Mouse (Mus musculus) forebrain, embryonic 13.5 days (tissue): ENCODE measurements around the gene A730049H05Rik. TPM values are rescaled to one million over a fixed set of nuclear protein-coding genes. Genes with fewer than 3 reads are reported as not detected.

Experiments used
- ATAC-seq: fragments of 200-750 bp; cut with Nextera tagmentation; 2 replicates; pipeline ENCODE4 v1.8.0; 2017
- H3K27ac ChIP-seq: fragments of 300-500 bp; sonication (generic); 2 replicates; pipeline ENCODE4 v1.5.1; 2015; ENCODE audit warnings: inconsistent platforms, mild to moderate bottlenecking, moderate library complexity
- H3K27me3 ChIP-seq: fragments of 300-500 bp; sonication (generic); 2 replicates; pipeline ENCODE4 v1.6.1; 2015; ENCODE audit warnings: mild to moderate bottlenecking, inconsistent platforms
- H3K36me3 ChIP-seq: fragments of 300-500 bp; sonication (generic); 2 replicates; pipeline ENCODE4 v1.6.1; 2015; ENCODE audit warnings: mild to moderate bottlenecking, inconsistent platforms; ENCODE audit not compliant: poor library complexity, severe bottlenecking
- H3K4me1 ChIP-seq: fragments of 300-500 bp; sonication (generic); 2 replicates; pipeline ENCODE4 v1.6.1; 2015; ENCODE audit warnings: inconsistent platforms
- H3K4me2 ChIP-seq: fragments of 300-500 bp; sonication (generic); 2 replicates; pipeline ENCODE4 v1.6.1; 2015; ENCODE audit warnings: inconsistent platforms, mild to moderate bottlenecking, moderate library complexity
- H3K4me3 ChIP-seq: fragments of 300-500 bp; sonication (generic); 2 replicates; pipeline ENCODE4 v1.5.1; 2015; ENCODE audit warnings: mild to moderate bottlenecking, inconsistent platforms
- H3K9ac ChIP-seq: fragments of 300-500 bp; sonication (generic); 2 replicates; pipeline ENCODE4 v1.6.1; 2015; ENCODE audit warnings: mild to moderate bottlenecking, inconsistent platforms
- H3K9me3 ChIP-seq: fragments of 300-500 bp; sonication (generic); replicated peaks from 2 replicates; pipeline ENCODE4 v1.6.1; 2016; ENCODE audit warnings: inconsistent platforms
- WGBS: fragments of 180-500 bp; shearing (Covaris S2); methylation state at CpG from one replicate; pipeline ENCODE4 v1.1.7; 2015; 5-methylcytosine and 5-hydroxymethylcytosine counted together
- polyA plus RNA-seq: library from polyadenylated mRNA; unstranded; fragments of >200 nt; fragmentation: Nextera tagmentation; extraction: Ambion mirVana; gene quantifications from 2 replicates; pipeline ENCODE4 v1.2.1, GENCODE M21; 2015

A730049H05Rik gene
- polyA plus RNA-seq: 0.25 and 0.42 TPM in 2 replicates

GRCm38 (mm10) chr6:92816311-92816751 lies at the start of gene A730049H05Rik:
A730049H05Rik (plus strand) TSS chr6:92816478.
- H3K9me3 ChIP-seq: no peaks in the 10 kb centered on the region
- peaks cover 6% of the 10 kb centered on the region for H3K27me3 ChIP-seq
- peaks cover 23% of the 10 kb centered on the region for H3K4me1 ChIP-seq
- no peaks in the 10 kb centered on the region for H3K36me3 ChIP-seq
- no peak within 1 kb of the TSS for H3K9ac ChIP-seq
- peak within 1 kb of the TSS; percentile 44 for H3K4me2 ChIP-seq
- no peak within 1 kb of the TSS for H3K27ac ChIP-seq
- peak; percentile 48; the same call in 1 of the 2 replicates for ATAC-seq
- no peak within 1 kb of the TSS for H3K4me3 ChIP-seq
- WGBS: 2% methylated on average over 8 of the region's 8 CpGs

- H3K4me3 ChIP-seq: no peak overlapping the region
- no peak overlapping the region for H3K9ac ChIP-seq
- no peaks in the 10 kb centered on the region for H3K36me3 ChIP-seq
- ATAC-seq: 0 out of 2 replicates have a peak, but pooled peaks have one; percentile 21
- no peaks in the 10 kb centered on the region for H3K4me1 ChIP-seq
- no peaks in the 10 kb centered on the region for H3K9me3 ChIP-seq
- no peaks in the 10 kb centered on the region for H3K27me3 ChIP-seq
- 13% methylated on average over 2 of the region's 2 CpGs for WGBS
- H3K4me2 ChIP-seq: no peak overlapping the region
- no peak overlapping the region for H3K27ac ChIP-seq
Measured at GRCm38 (mm10) chr6:92776356-92776755, 39.9 kb upstream of the A730049H05Rik start.

- Histone ChIP-seq H3K9ac (no peak overlapping the region), H3K9me3 (no peaks in the 10 kb centered on the region), H3K27me3 (no peaks in the 10 kb centered on the region), H3K4me1 (no peaks in the 10 kb centered on the region), H3K36me3 (no peaks in the 10 kb centered on the region), H3K4me3 (no peak overlapping the region), H3K4me2 (no peak overlapping the region), H3K27ac (no peak overlapping the region)
- ATAC-seq: no peak
- 82% methylated on average over 11 of the region's 11 CpGs for WGBS
Measured at GRCm38 (mm10) chr6:92779140-92779934, 36.9 kb upstream of the A730049H05Rik start.

GRCm38 (mm10) chr6:92779935-92780205 lies 36.4 kb upstream of the A730049H05Rik start:
- H3K9me3 ChIP-seq: no peaks in the 10 kb centered on the region
- WGBS: 44% methylated on average over 5 of the region's 5 CpGs
- no peak overlapping the region for H3K4me3 ChIP-seq
- no peak for ATAC-seq
- H3K4me2 ChIP-seq: no peak overlapping the region
- no peaks in the 10 kb centered on the region for H3K27me3 ChIP-seq
- H3K4me1 ChIP-seq: no peaks in the 10 kb centered on the region
- no peaks in the 10 kb centered on the region for H3K36me3 ChIP-seq
- H3K9ac ChIP-seq: no peak overlapping the region
- no peak overlapping the region for H3K27ac ChIP-seq

- H3K4me2 ChIP-seq: no peak overlapping the region
- H3K9ac ChIP-seq: no peak overlapping the region
- peaks cover 10% of the 10 kb centered on the region; the same call in 1 of the 2 replicates for H3K27me3 ChIP-seq
- no peak overlapping the region for H3K27ac ChIP-seq
- no peaks in the 10 kb centered on the region for H3K36me3 ChIP-seq
- H3K4me3 ChIP-seq: no peak overlapping the region
- peaks cover 4% of the 10 kb centered on the region for H3K4me1 ChIP-seq
- H3K9me3 ChIP-seq: no peaks in the 10 kb centered on the region
- WGBS: 84% methylated on average over 6 of the region's 6 CpGs
- ATAC-seq: no peak
Measured at GRCm38 (mm10) chr6:92781446-92781845, 34.8 kb upstream of the A730049H05Rik start.

- Histone ChIP-seq H3K4me3 (no peak overlapping the region), H3K36me3 (no peaks in the 10 kb centered on the region), H3K27me3 (peaks cover 11% of the 10 kb centered on the region; the same call in 1 of the 2 replicates), H3K9me3 (no peaks in the 10 kb centered on the region), H3K4me2 (no peak overlapping the region), H3K4me1 (peaks cover 10% of the 10 kb centered on the region), H3K27ac (no peak overlapping the region), H3K9ac (no peak overlapping the region)
- 9% methylated on average over 7 of the region's 7 CpGs for WGBS
- 0 out of 2 replicates have a peak, but pooled peaks have one; percentile 36 for ATAC-seq
Measured at GRCm38 (mm10) chr6:92784782-92785181, 31.5 kb upstream of the A730049H05Rik start.

- Histone ChIP-seq H3K36me3 (no peaks in the 10 kb centered on the region), H3K9me3 (no peaks in the 10 kb centered on the region), H3K27ac (no peak overlapping the region), H3K27me3 (peaks cover 11% of the 10 kb centered on the region; the same call in 1 of the 2 replicates), H3K9ac (peak overlapping the region; percentile 54), H3K4me3 (peak overlapping the region; percentile 35), H3K4me2 (peak overlapping the region; percentile 71), H3K4me1 (peaks cover 10% of the 10 kb centered on the region)
- 1% methylated on average over 20 of the region's 20 CpGs for WGBS
- peak; percentile 48 for ATAC-seq
Measured at GRCm38 (mm10) chr6:92786701-92787375, 29.4 kb upstream of the A730049H05Rik start.

GRCm38 (mm10) chr6:92787376-92787712 lies 28.9 kb upstream of the A730049H05Rik start:
- H3K27ac ChIP-seq: no peak overlapping the region
- WGBS: under 1% methylated on average over 11 of the region's 12 CpGs
- H3K9ac ChIP-seq: peak overlapping the region; percentile 54; the same call in 1 of the 2 replicates
- peak overlapping the region; percentile 71 for H3K4me2 ChIP-seq
- no peaks in the 10 kb centered on the region for H3K9me3 ChIP-seq
- ATAC-seq: peak; percentile 91
- H3K36me3 ChIP-seq: no peaks in the 10 kb centered on the region
- peak overlapping the region; percentile 35 for H3K4me3 ChIP-seq
- peaks cover 11% of the 10 kb centered on the region; the same call in 1 of the 2 replicates for H3K27me3 ChIP-seq
- H3K4me1 ChIP-seq: peaks cover 10% of the 10 kb centered on the region

GRCm38 (mm10) chr6:92793804-92794203 lies 22.5 kb upstream of the A730049H05Rik start:
- Histone ChIP-seq H3K4me1 (no peaks in the 10 kb centered on the region), H3K36me3 (no peaks in the 10 kb centered on the region), H3K9ac (no peak overlapping the region), H3K27ac (no peak overlapping the region), H3K4me2 (no peak overlapping the region), H3K9me3 (no peaks in the 10 kb centered on the region), H3K27me3 (no peaks in the 10 kb centered on the region), H3K4me3 (no peak overlapping the region)
- ATAC-seq: no peak
- WGBS: 83% methylated on average over 6 of the region's 6 CpGs

- Histone ChIP-seq H3K27me3 (no peaks in the 10 kb centered on the region), H3K36me3 (no peaks in the 10 kb centered on the region), H3K4me1 (no peaks in the 10 kb centered on the region), H3K4me2 (no peak overlapping the region), H3K9ac (no peak overlapping the region), H3K4me3 (no peak overlapping the region), H3K9me3 (no peaks in the 10 kb centered on the region), H3K27ac (no peak overlapping the region)
- 83% methylated on average over 2 of the region's 2 CpGs for WGBS
- no peak for ATAC-seq
Measured at GRCm38 (mm10) chr6:92801462-92801861, 14.8 kb upstream of the A730049H05Rik start.

GRCm38 (mm10) chr6:92802421-92802820 lies 13.9 kb upstream of the A730049H05Rik start:
- H3K9ac ChIP-seq: no peak overlapping the region
- no peaks in the 10 kb centered on the region for H3K9me3 ChIP-seq
- no peak for ATAC-seq
- H3K36me3 ChIP-seq: no peaks in the 10 kb centered on the region
- no peak overlapping the region for H3K27ac ChIP-seq
- no peaks in the 10 kb centered on the region for H3K4me1 ChIP-seq
- WGBS: 93% methylated on average over 11 of the region's 11 CpGs
- no peaks in the 10 kb centered on the region for H3K27me3 ChIP-seq
- H3K4me3 ChIP-seq: no peak overlapping the region
- H3K4me2 ChIP-seq: no peak overlapping the region

- ATAC-seq: no peak
- no peak overlapping the region for H3K9ac ChIP-seq
Measured at GRCm38 (mm10) chr6:92803213-92803612, 13.1 kb upstream of the A730049H05Rik start.

More at GRCm38 (mm10) chr6:92803213-92803612, 13.1 kb upstream of the A730049H05Rik start:
- H3K36me3 ChIP-seq: no peaks in the 10 kb centered on the region
- no peak overlapping the region for H3K4me3 ChIP-seq
- H3K27me3 ChIP-seq: no peaks in the 10 kb centered on the region
- no peak overlapping the region for H3K4me2 ChIP-seq
- H3K4me1 ChIP-seq: no peaks in the 10 kb centered on the region
- 68% methylated on average over 6 of the region's 6 CpGs for WGBS
- H3K9me3 ChIP-seq: no peaks in the 10 kb centered on the region
- H3K27ac ChIP-seq: no peak overlapping the region
